Mouse (Mus musculus) kidney, postnatal 0 days (tissue): ENCODE results near the gene Ppm1l. TPM values are rescaled to one million over a fixed set of nuclear protein-coding genes. Genes with fewer than 3 reads are reported as not detected.

Source experiments
- ATAC-seq: fragments of 200-750 bp; cut with Nextera tagmentation; replicated peaks from 2 replicates; pipeline ENCODE4 v1.8.0; 2017; ENCODE audit warnings: low read depth, moderate number of reproducible peaks, moderate TSS enrichment, moderate library complexity; ENCODE audit not compliant: low FRiP score
- DNase-seq: peaks from one replicate; pipeline ENCODE4 v3.0.0-alpha.2; 2016; ENCODE audit warnings: low spot score
- H3K27ac ChIP-seq: fragments of 300-500 bp; sonication (generic); 2 replicates; pipeline ENCODE4 v1.5.1; 2014; ENCODE audit warnings: mild to moderate bottlenecking
- H3K27me3 ChIP-seq: fragments of 300-500 bp; sonication (generic); 2 replicates; pipeline ENCODE4 v1.6.1; 2014; ENCODE audit warnings: low read length, mixed read lengths; ENCODE audit not compliant: insufficient read depth
- H3K36me3 ChIP-seq: fragments of 300-500 bp; sonication (generic); 2 replicates; pipeline ENCODE4 v1.6.1; 2014; ENCODE audit warnings: low read length, mixed read lengths; ENCODE audit not compliant: insufficient read depth
- H3K4me1 ChIP-seq: fragments of 300-500 bp; sonication (generic); replicated peaks from 2 replicates; pipeline ENCODE4 v1.6.1; 2014; ENCODE audit warnings: antibody characterized with exemption, low read length, mixed read lengths; ENCODE audit not compliant: insufficient read depth
- H3K4me2 ChIP-seq: fragments of 300-500 bp; sonication (generic); 2 replicates; pipeline ENCODE4 v1.6.1; 2014; ENCODE audit warnings: mild to moderate bottlenecking, low read length, moderate library complexity, mixed read lengths
- H3K4me3 ChIP-seq: fragments of 300-500 bp; sonication (generic); replicated peaks from 2 replicates; pipeline ENCODE4 v1.5.1; 2014; ENCODE audit warnings: low read depth, low read length
- H3K9ac ChIP-seq: fragments of 300-500 bp; sonication (generic); 2 replicates; pipeline ENCODE4 v1.6.1; 2014; ENCODE audit warnings: low read depth, low read length
- H3K9me3 ChIP-seq: fragments of 300-500 bp; sonication (generic); replicated peaks from 2 replicates; pipeline ENCODE4 v1.6.1; 2016; ENCODE audit warnings: low read length, inconsistent platforms, mixed read lengths
- CTCF ChIP-seq: IDR thresholded peaks from 2 replicates; pipeline ENCODE4 v1.5.1; 2016; ENCODE audit warnings: antibody characterized with exemption, low read depth, mild to moderate bottlenecking, moderate library complexity
- WGBS: fragments of 180-500 bp; shearing (Covaris S2); extraction: QIAGEN DNeasy Blood & Tissue Kit; methylation state at CpG from one replicate; pipeline ENCODE4 v1.1.7; 2014; 5-methylcytosine and 5-hydroxymethylcytosine counted together
- polyA plus RNA-seq: library from polyadenylated mRNA; unstranded; fragments of >200 nt; fragmentation: Nextera tagmentation; extraction: Ambion mirVana; gene quantifications from 2 replicates; pipeline ENCODE4 v1.2.1, GENCODE M21; 2015

Ppm1l gene
- polyA plus RNA-seq, 1 experiment from 2014 or later, result 5.6 TPM

DNA sequence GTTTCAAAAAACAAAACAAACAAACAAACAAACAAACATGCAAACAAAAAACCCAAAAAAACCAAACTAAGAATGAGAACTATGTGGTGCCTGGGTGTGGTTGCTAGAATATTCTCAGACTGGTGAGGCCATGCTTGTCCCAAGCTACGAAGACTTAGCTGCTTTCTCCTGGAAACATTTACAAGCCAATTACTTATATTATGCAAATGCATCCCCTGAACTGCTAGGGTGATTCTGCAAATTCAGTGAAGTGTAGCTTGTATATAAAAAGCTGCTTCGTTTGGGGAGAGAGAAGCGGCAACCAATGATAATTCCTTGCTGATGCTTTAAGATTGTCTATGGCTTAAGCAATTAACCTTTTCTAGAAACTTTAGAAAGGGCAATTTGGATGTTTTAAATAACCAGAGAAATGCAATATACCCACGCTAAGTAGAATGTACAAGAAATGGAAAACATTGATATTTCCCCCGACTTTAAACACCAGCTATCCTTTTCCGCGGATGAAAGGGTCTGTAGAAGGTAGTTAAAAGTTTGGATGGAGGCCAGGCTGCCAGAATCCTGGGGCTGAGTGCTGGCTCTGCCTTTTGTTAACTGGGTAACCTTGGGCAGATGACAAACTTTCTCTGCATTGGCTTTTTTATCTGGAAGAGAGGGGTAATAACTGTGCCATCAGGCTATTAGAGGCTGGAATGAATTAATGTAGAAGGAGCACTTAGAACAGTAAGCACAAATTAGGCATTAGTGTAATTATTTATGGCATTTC, 33.4 kb upstream of the Ppm1l start:
- Histone ChIP-seq H3K27me3 (no peaks in the 10 kb centered on the region), H3K9me3 (no peaks in the 10 kb centered on the region), H3K4me3 (no peak overlapping the region), H3K27ac (no peak overlapping the region), H3K36me3 (no peaks in the 10 kb centered on the region), H3K4me1 (no peaks in the 10 kb centered on the region), H3K9ac (no peak overlapping the region), H3K4me2 (no peak overlapping the region)
- ATAC-seq (no peak), DNase-seq (no peak)
- no peak for TF ChIP-seq CTCF
- 48% methylated on average over 7 of the region's 7 CpGs for WGBS

DNA sequence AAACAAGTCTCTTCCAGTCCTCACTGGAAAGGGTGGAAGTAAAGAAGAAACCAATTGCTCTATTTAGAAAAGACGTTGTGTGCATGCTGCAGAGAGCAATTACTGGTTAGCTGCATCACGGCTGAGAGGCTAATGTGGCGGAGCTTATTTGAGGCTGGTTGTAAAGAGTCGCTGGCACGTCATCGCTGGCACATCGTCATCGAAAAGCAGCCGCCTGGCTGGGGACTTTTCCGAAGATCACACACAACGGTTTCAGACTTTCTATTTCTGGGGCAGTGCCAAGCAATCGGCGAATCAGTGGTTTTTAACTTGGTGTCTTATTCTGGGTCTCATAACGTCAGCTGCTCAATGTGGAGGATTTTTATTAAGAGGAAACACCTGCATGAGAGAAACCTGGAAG, 26.8 kb upstream of the Ppm1l start:
- Histone ChIP-seq H3K36me3 (no peaks in the 10 kb centered on the region), H3K4me2 (no peak overlapping the region), H3K4me3 (no peak overlapping the region), H3K27ac (no peak overlapping the region), H3K9me3 (no peaks in the 10 kb centered on the region), H3K4me1 (no peaks in the 10 kb centered on the region), H3K9ac (no peak overlapping the region), H3K27me3 (no peaks in the 10 kb centered on the region)
- DNase-seq (no peak), ATAC-seq (no peak)
- WGBS, result 66% methylated on average over 14 of the region's 14 CpGs
- TF ChIP-seq CTCF, result no peak

DNA sequence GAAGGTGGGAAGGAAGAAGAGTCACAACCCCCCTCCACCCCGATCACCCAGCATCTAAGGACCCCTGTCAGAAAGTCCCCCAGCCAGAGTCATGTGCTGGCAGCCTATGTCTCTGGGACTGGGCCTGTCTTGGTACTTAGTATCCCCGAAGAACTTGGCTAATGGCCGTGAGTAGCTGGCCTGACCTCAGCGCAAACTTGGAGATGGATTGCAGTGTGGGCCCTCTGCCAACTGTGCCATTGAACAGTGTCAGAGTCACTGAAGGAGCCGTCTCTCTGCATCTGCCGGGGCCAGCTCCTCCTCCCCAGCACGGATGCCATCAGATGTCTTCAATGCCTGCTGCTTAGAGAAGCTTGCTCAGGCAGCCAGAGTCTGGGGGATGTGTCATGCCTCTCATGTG, 26.4 kb upstream of the Ppm1l start:
- H3K4me3 ChIP-seq, result no peak overlapping the region
- no peaks in the 10 kb centered on the region for H3K4me1 ChIP-seq
- no peaks in the 10 kb centered on the region for H3K9me3 ChIP-seq
- ATAC-seq (no peak), DNase-seq (peak; percentile 2)
- no peaks in the 10 kb centered on the region for H3K27me3 ChIP-seq
- H3K9ac ChIP-seq, result no peak overlapping the region
- H3K4me2 ChIP-seq, result no peak overlapping the region
- TF ChIP-seq CTCF, result no peak
- WGBS, result 48% methylated on average over 7 of the region's 7 CpGs
- H3K27ac ChIP-seq, result no peak overlapping the region
- no peaks in the 10 kb centered on the region for H3K36me3 ChIP-seq

DNA sequence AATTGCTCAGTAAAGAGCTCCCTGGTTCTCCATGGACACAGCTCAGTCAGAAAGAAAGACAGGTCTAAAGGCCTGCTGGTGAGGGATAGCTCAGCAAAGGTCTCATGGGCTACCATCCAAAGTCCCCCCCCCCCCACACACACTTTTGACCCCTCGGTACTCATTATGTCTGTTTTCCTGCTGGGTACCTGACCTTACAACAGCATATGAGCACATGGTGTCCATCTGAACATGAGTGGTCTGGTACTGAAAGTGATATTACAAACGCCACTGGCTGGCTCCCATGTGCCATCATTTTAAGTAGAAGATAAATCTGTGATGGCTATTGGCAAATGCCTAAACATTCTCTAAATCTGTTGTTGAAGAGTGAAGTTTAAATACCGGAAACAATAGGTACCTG, 25.8 kb upstream of the Ppm1l start:
- H3K9ac ChIP-seq, result no peak overlapping the region
- no peak overlapping the region for H3K4me2 ChIP-seq
- no peak for ATAC-seq
- 83% methylated on average over 3 of the region's 3 CpGs for WGBS
- no peaks in the 10 kb centered on the region for H3K36me3 ChIP-seq
- DNase-seq, result no peak
- H3K4me3 ChIP-seq, result no peak overlapping the region
- no peaks in the 10 kb centered on the region for H3K27me3 ChIP-seq
- no peaks in the 10 kb centered on the region for H3K4me1 ChIP-seq
- H3K27ac ChIP-seq, result no peak overlapping the region
- H3K9me3 ChIP-seq, result no peaks in the 10 kb centered on the region
- TF ChIP-seq CTCF, result no peak

DNA sequence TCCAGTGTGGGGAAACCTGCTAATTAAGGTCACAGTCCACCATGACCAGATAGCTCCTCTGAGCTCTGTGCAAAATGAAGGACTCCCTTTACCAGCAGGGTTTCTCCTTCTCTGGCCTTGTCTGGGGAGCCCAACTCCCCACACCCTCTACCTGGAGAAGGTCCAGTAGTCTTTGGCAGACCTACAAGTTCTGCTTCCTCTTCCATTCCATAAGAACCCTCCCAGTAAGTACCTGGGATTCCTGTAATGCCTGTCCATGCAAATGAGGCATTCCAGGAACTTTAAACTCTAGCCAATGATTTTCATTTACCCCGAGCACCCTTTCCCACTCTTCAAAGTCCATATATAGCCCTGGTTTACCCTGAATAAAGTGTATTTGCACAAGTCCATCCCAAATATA, 24.0 kb upstream of the Ppm1l start:
- Histone ChIP-seq H3K9me3 (no peaks in the 10 kb centered on the region), H3K4me3 (no peak overlapping the region), H3K4me2 (no peak overlapping the region), H3K4me1 (no peaks in the 10 kb centered on the region), H3K36me3 (no peaks in the 10 kb centered on the region), H3K27me3 (no peaks in the 10 kb centered on the region), H3K9ac (no peak overlapping the region), H3K27ac (no peak overlapping the region)
- DNase-seq (no peak), ATAC-seq (no peak)
- TF ChIP-seq CTCF, result no peak
- WGBS, result 74% methylated on average over 1 of the region's 1 CpGs

DNA sequence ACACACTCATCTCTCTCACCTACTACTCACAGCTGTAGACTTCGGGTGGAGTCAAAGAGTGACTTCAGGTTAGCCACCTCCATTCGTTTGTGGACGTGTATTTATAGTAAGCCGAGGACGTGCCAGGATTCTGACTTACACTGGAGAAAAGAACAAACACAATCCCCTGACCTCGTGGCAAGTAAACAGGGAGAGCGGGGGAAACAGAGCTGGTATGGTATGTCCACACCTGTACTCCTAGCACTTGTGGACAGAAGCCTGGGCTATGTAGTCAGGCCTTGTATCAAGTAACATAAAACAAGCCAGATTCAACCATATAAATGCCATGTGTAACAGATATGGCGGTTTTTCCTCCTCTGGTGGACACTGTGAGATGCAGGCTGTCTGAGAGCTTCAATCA, 20.4 kb upstream of the Ppm1l start:
- H3K9me3 ChIP-seq, result 0 out of 2 replicates have a peak, but pooled peaks cover 3% of the 10 kb centered on the region
- no peak for ATAC-seq
- DNase-seq, result no peak
- TF ChIP-seq CTCF, result no peak
- H3K27ac ChIP-seq, result no peak overlapping the region
- H3K4me3 ChIP-seq, result no peak overlapping the region
- no peaks in the 10 kb centered on the region for H3K36me3 ChIP-seq
- no peaks in the 10 kb centered on the region for H3K27me3 ChIP-seq
- H3K4me2 ChIP-seq, result no peak overlapping the region
- no peak overlapping the region for H3K9ac ChIP-seq
- H3K4me1 ChIP-seq, result no peaks in the 10 kb centered on the region
- WGBS, result 38% methylated on average over 8 of the region's 8 CpGs

DNA sequence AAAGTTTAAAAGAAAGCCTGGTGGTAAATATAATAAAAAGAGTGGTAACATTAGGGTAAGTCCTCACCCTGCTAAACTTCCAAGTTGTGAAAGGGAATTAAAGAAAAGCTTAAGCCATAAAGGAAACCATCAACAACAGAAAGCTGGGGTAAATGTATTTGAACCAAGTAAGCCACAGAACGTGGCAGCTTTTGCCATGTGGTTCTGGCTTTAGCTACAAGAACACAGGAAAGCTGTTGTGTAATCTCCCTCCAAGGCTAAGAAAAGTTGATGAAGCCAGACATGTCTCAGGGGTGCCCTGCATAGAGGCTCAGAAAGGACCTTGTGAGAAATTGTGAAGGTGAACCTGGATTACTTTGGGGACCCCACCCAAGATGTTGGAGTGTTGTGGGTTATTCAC, 16.5 kb upstream of the Ppm1l start:
- H3K4me3 ChIP-seq, result no peak overlapping the region
- 87% methylated on average over 1 of the region's 1 CpGs for WGBS
- no peak for DNase-seq

More for the DNA sequence above, 16.5 kb upstream of the Ppm1l start:
- Histone ChIP-seq H3K36me3 (no peaks in the 10 kb centered on the region), H3K9ac (no peak overlapping the region), H3K4me1 (no peaks in the 10 kb centered on the region), H3K27ac (no peak overlapping the region), H3K27me3 (no peaks in the 10 kb centered on the region), H3K4me2 (no peak overlapping the region), H3K9me3 (0 out of 2 replicates have a peak, but pooled peaks cover 3% of the 10 kb centered on the region)
- TF ChIP-seq CTCF, result no peak
- ATAC-seq, result no peak
